ENCODE assay signal across 15 mouse cellular contexts in genomic region chr6:93771081-93771480, GRCm38 (mm10).
A peak's percentile ranks its signal among the peaks of the same experiment; 100 is the strongest.
DNase-seq lines count a peak whose midpoint lies in the region; ATAC-seq and TF ChIP-seq lines count a peak whose summit lies in the region.
"Had no signal": no experiment of that assay in that cellular context is flagged by ENCODE, and none has a peak within 500 bp of the region (broad histone marks: within the 10 kb centered on the region; RNA-seq: fewer than 3 reads in every experiment).

No protein-coding gene starts in this region.

- no peaks in the 10 kb centered on the region for H3K27me3 ChIP-seq in kidney, postnatal 0 days (ENCODE audit: insufficient read depth, low read length)
- H3K27me3 ChIP-seq in forebrain, postnatal 0 days (ENCODE audit: insufficient read depth, low read length), result no peaks in the 10 kb centered on the region
- H3K27me3 ChIP-seq in midbrain, embryonic 13.5 days, result no peaks in the 10 kb centered on the region
- H3K27me3 ChIP-seq: limb, embryonic 13.5 days had no signal

- H3K27ac ChIP-seq in kidney, postnatal 0 days, result no peak overlapping the region
- H3K27ac ChIP-seq in forebrain, postnatal 0 days (ENCODE audit: low read depth, low read length), result 0 out of 2 replicates have a peak overlapping the region, but pooled peaks have one; percentile 29
- H3K27ac ChIP-seq in midbrain, embryonic 13.5 days, result no peak overlapping the region
- H3K27ac ChIP-seq: limb, embryonic 13.5 days had no signal

- TF ChIP-seq CTCF in kidney, postnatal 0 days (IDR thresholded peaks at IDR 0.05; ENCODE audit: low read depth), result no peak
- no peak for TF ChIP-seq CTCF in forebrain, postnatal 0 days (IDR thresholded peaks at IDR 0.05; ENCODE audit: low read depth)

- no peaks in the 10 kb centered on the region for H3K36me3 ChIP-seq in kidney, postnatal 0 days (ENCODE audit: insufficient read depth, low read length)
- no peaks in the 10 kb centered on the region for H3K36me3 ChIP-seq in forebrain, postnatal 0 days (ENCODE audit: insufficient read depth)
- H3K36me3 ChIP-seq in midbrain, embryonic 13.5 days, result peaks cover 15% of the 10 kb centered on the region

- no peak overlapping the region for H3K4me2 ChIP-seq in kidney, postnatal 0 days (ENCODE audit: low read length)
- 0 out of 2 replicates have a peak overlapping the region, but pooled peaks have one; percentile 2 for H3K4me2 ChIP-seq in forebrain, postnatal 0 days (ENCODE audit: low read depth)
- no peak overlapping the region for H3K4me2 ChIP-seq in midbrain, embryonic 13.5 days (replicated peaks)
- H3K4me2 ChIP-seq: heart, embryonic 11.5 days; limb, embryonic 13.5 days had no signal

- H3K9me3 ChIP-seq in kidney, postnatal 0 days (replicated peaks; ENCODE audit: low read length), result no peaks in the 10 kb centered on the region
- H3K9me3 ChIP-seq in forebrain, postnatal 0 days (ENCODE audit: low read length), result no peaks in the 10 kb centered on the region
- no peaks in the 10 kb centered on the region for H3K9me3 ChIP-seq in midbrain, embryonic 13.5 days
- H3K9me3 ChIP-seq: limb, embryonic 13.5 days had no signal

- H3K9ac ChIP-seq in kidney, postnatal 0 days (ENCODE audit: low read depth, low read length), result no peak overlapping the region
- H3K9ac ChIP-seq in forebrain, postnatal 0 days, result no peak overlapping the region
- H3K9ac ChIP-seq in midbrain, embryonic 13.5 days (replicated peaks), result no peak overlapping the region
- H3K9ac ChIP-seq: limb, embryonic 13.5 days had no signal

- WGBS in kidney, postnatal 0 days, result 56% methylated on average over 4 of the region's 4 CpGs
- 16% methylated on average over 4 of the region's 4 CpGs for WGBS in forebrain, postnatal 0 days
- WGBS in midbrain, embryonic 13.5 days, result 32% methylated on average over 4 of the region's 4 CpGs

- 0 out of 2 replicates have a peak, but pooled peaks have one; percentile 36 for ATAC-seq in kidney, postnatal 0 days (replicated peaks; ENCODE audit: low FRiP score, low read depth)
- peak; percentile 63 for ATAC-seq in forebrain, postnatal 0 days
- ATAC-seq in midbrain, embryonic 13.5 days, result peak; percentile 53; the same call in 1 of the 2 replicates

- no peak overlapping the region for H3K4me3 ChIP-seq in kidney, postnatal 0 days (replicated peaks; ENCODE audit: low read depth, low read length)
- H3K4me3 ChIP-seq in forebrain, postnatal 0 days (ENCODE audit: low read depth, low read length), result no peak overlapping the region
- no peak overlapping the region for H3K4me3 ChIP-seq in midbrain, embryonic 13.5 days (replicated peaks)
- H3K4me3 ChIP-seq: limb, embryonic 13.5 days; myocyte had no signal

- H3K4me1 ChIP-seq in kidney, postnatal 0 days (replicated peaks; ENCODE audit: insufficient read depth, low read length), result no peaks in the 10 kb centered on the region
- peaks cover 18% of the 10 kb centered on the region for H3K4me1 ChIP-seq in forebrain, postnatal 0 days (ENCODE audit: insufficient read depth)
- H3K4me1 ChIP-seq in midbrain, embryonic 13.5 days (replicated peaks), result peaks cover 26% of the 10 kb centered on the region

- peak; percentile 6 for DNase-seq in kidney, postnatal 0 days (ENCODE audit: low spot score)
- no peak for DNase-seq in kidney, adult 9 months
- DNase-seq in brain, adult 2 months (ENCODE audit: low read depth, low spot score), result peak; percentile 57
- DNase-seq in forebrain, postnatal 0 days, result no peak
- DNase-seq in spleen, postnatal 36 days (ENCODE audit: low spot score in 2 of 2), result no peak
- no peak for DNase-seq in B cell, adult 2 months
- DNase-seq in right cerebral cortex, postnatal 25 days, result no peak
- DNase-seq: cerebellum, postnatal 36 days; layer of hippocampus, adult 9-11 months; lung, postnatal 14 days; right cerebral cortex, adult 18-20 months had no signal

Comparison
In these comparisons a context has a peak if more than half of its experiments do, and no peak if none do; other contexts are left out.
1. DNase-seq: peak in kidney, postnatal 0 days (single experiment) and brain, adult 2 months (single experiment); none in kidney, adult 9 months (single experiment), forebrain, postnatal 0 days (single experiment), spleen, postnatal 36 days (0 of 2), B cell, adult 2 months (0 of 2) and right cerebral cortex, postnatal 25 days (single experiment).
2. Peak in every context shown above with its lines, with median percentiles within 50 percentile points of each other: ATAC-seq.